Mouse (Mus musculus) brown adipose tissue, adult 24 weeks (tissue): ENCODE data around the gene Rbm4b. TPM values are rescaled to one million over a fixed set of nuclear protein-coding genes. Genes with fewer than 3 reads are reported as not detected.
"Not testable (repeated sequence)": the region's sequence is repeated elsewhere in the genome, so short reads cannot be mapped to it uniquely, and the experiment has no call there.

ENCODE experiments used
- H3K27ac ChIP-seq: fragments of 200-500 bp; replicated peaks from 2 replicates; pipeline ENCODE4 v1.5.1; 2012; ENCODE audit warnings: low read depth, mild to moderate bottlenecking, low read length
- H3K4me1 ChIP-seq: fragments of 200-500 bp; 2 replicates; pipeline ENCODE4 v1.6.1; 2012; ENCODE audit warnings: low read length, mixed read lengths; ENCODE audit not compliant: control insufficient read depth, insufficient read depth, insufficient read length
- H3K4me3 ChIP-seq: fragments of 200-500 bp; 2 replicates; pipeline ENCODE4 v1.5.1; 2012; ENCODE audit warnings: low read depth, mild to moderate bottlenecking, low read length, moderate library complexity; ENCODE audit not compliant: insufficient read depth
- polyA plus RNA-seq: library from polyadenylated mRNA; stranded (reverse); fragments of >200 nt; gene quantifications from 2 replicates; pipeline ENCODE4 v1.2.4, GENCODE M21; 2012; ENCODE audit not compliant: missing spikeins, insufficient read depth, insufficient read length

Rbm4b gene
- polyA plus RNA-seq, 1 experiment: 4.7 TPM

- Histone ChIP-seq H3K4me1 (peaks cover 3% of the 10 kb centered on the region; the same call in 1 of the 2 replicates), H3K4me3 (peak overlapping the region; percentile 87), H3K27ac (0 out of 2 replicates have a peak overlapping the region, but pooled peaks have one; percentile 10)
Observed at GRCm38 (mm10) chr19:4756921-4757320, 624 bp downstream of the Rbm4b start.

GRCm38 (mm10) chr19:4760544-4760943, 4.2 kb downstream of the Rbm4b start:
- H3K27ac ChIP-seq, H3K4me1 ChIP-seq, H3K4me3 ChIP-seq: not testable (repeated sequence)

GRCm38 (mm10) chr19:4762876-4763275, 6.6 kb downstream of the Rbm4b start:
- Histone ChIP-seq H3K4me1 (no peaks in the 10 kb centered on the region), H3K4me3 (no peak overlapping the region), H3K27ac (no peak overlapping the region)

- Histone ChIP-seq H3K4me1 (no peaks in the 10 kb centered on the region), H3K27ac (no peak overlapping the region), H3K4me3 (no peak overlapping the region)
Observed at GRCm38 (mm10) chr19:4767507-4768148, 11.3 kb downstream of the Rbm4b start.

- no peak overlapping the region for H3K4me3 ChIP-seq
- H3K4me1 ChIP-seq: no peaks in the 10 kb centered on the region
- H3K27ac ChIP-seq: no peak overlapping the region
Observed at GRCm38 (mm10) chr19:4772785-4773184, 16.5 kb downstream of the Rbm4b start.

- Histone ChIP-seq H3K27ac (no peak overlapping the region), H3K4me3 (no peak overlapping the region), H3K4me1 (0 out of 2 replicates have a peak, but pooled peaks cover 2% of the 10 kb centered on the region)
Observed at GRCm38 (mm10) chr19:4782891-4783290, 26.6 kb downstream of the Rbm4b start.

- Histone ChIP-seq H3K4me3 (no peak overlapping the region), H3K4me1 (0 out of 2 replicates have a peak, but pooled peaks cover 2% of the 10 kb centered on the region), H3K27ac (no peak overlapping the region)
Observed at GRCm38 (mm10) chr19:4785206-4785605, 28.9 kb downstream of the Rbm4b start.

- Histone ChIP-seq H3K4me1 (0 out of 2 replicates have a peak, but pooled peaks cover 2% of the 10 kb centered on the region), H3K27ac (no peak overlapping the region), H3K4me3 (no peak overlapping the region)
Observed at GRCm38 (mm10) chr19:4786313-4786712, 30.0 kb downstream of the Rbm4b start.

- peak overlapping the region; percentile 32 for H3K27ac ChIP-seq
- peak overlapping the region; percentile 79 for H3K4me3 ChIP-seq
- no peaks in the 10 kb centered on the region for H3K4me1 ChIP-seq
Observed at GRCm38 (mm10) chr19:4793281-4793830, 37.1 kb downstream of the Rbm4b start.

GRCm38 (mm10) chr19:4793831-4794422, 37.6 kb downstream of the Rbm4b start, which contains the start of gene Rbm4:
Gene Rbm4, minus strand, starts transcription at chr19:4793901.
- H3K4me3 ChIP-seq: peak within 1 kb of the TSS; percentile 79
- no peaks in the 10 kb centered on the region for H3K4me1 ChIP-seq
- peak within 1 kb of the TSS; percentile 32 for H3K27ac ChIP-seq

- no peaks in the 10 kb centered on the region for H3K4me1 ChIP-seq
- no peak overlapping the region for H3K27ac ChIP-seq
- no peak overlapping the region for H3K4me3 ChIP-seq
Observed at GRCm38 (mm10) chr19:4795929-4796328, 39.6 kb downstream of the Rbm4b start.

- H3K4me1 ChIP-seq: no peaks in the 10 kb centered on the region
- no peak overlapping the region for H3K27ac ChIP-seq
- no peak overlapping the region for H3K4me3 ChIP-seq
Observed at GRCm38 (mm10) chr19:4797846-4798245, 41.5 kb downstream of the Rbm4b start.

GRCm38 (mm10) chr19:4799083-4799482, 42.8 kb downstream of the Rbm4b start:
- H3K27ac ChIP-seq: no peak overlapping the region
- no peak overlapping the region for H3K4me3 ChIP-seq
- H3K4me1 ChIP-seq: no peaks in the 10 kb centered on the region

- H3K4me1 ChIP-seq: no peaks in the 10 kb centered on the region
- H3K4me3 ChIP-seq: no peak overlapping the region
- H3K27ac ChIP-seq: no peak overlapping the region
Observed at GRCm38 (mm10) chr19:4802691-4803091, 46.4 kb downstream of the Rbm4b start.

- no peaks in the 10 kb centered on the region for H3K4me1 ChIP-seq
- H3K4me3 ChIP-seq: no peak overlapping the region
- no peak overlapping the region for H3K27ac ChIP-seq
Observed at GRCm38 (mm10) chr19:4803283-4803682, 47.0 kb downstream of the Rbm4b start.

- H3K4me3 ChIP-seq: peak overlapping the region; percentile 86
- peaks cover 2% of the 10 kb centered on the region for H3K4me1 ChIP-seq
Observed at GRCm38 (mm10) chr19:4810309-4810708, 54.0 kb downstream of the Rbm4b start.

More at GRCm38 (mm10) chr19:4810309-4810708, 54.0 kb downstream of the Rbm4b start:
- H3K27ac ChIP-seq: peak overlapping the region; percentile 32; the same call in 1 of the 2 replicates
